8 mouse cellular contexts compared by ENCODE assay signal in genomic region chr3:87525837-87526570, GRCm38 (mm10). TPM values are rescaled to one million over a fixed set of nuclear protein-coding genes. Genes with fewer than 3 reads are reported as not detected.
DNase-seq lines count a peak whose midpoint lies in the region; ATAC-seq and TF ChIP-seq lines count a peak whose summit lies in the region.

No protein-coding gene starts in this region.

- H3K4me1 ChIP-seq in brown adipose tissue, adult 24 weeks (ENCODE audit: control insufficient read depth, insufficient read depth, insufficient read length, low read length), result peaks cover 3% of the 10 kb centered on the region; the same call in 1 of the 2 replicates
- no peaks in the 10 kb centered on the region for H3K4me1 ChIP-seq in hindbrain, embryonic 11.5 days (replicated peaks; ENCODE audit: control insufficient read depth, insufficient read depth, low read length)

- H3K36me3 ChIP-seq in hindbrain, embryonic 11.5 days (ENCODE audit: control insufficient read depth, insufficient read depth, low read length), result no peaks in the 10 kb centered on the region
- peaks cover 6% of the 10 kb centered on the region for H3K36me3 ChIP-seq in myocyte (ENCODE audit: control insufficient read depth, insufficient read depth)

- 10% methylated on average over 27 of the region's 27 CpGs for WGBS in hindbrain, embryonic 11.5 days

- no peak for TF ChIP-seq CTCF in left cerebral cortex, adult 2 months (IDR thresholded peaks at IDR 0.05)

- peak; percentile 57 for ATAC-seq in hindbrain, embryonic 11.5 days (ENCODE audit: low FRiP score)

- H3K4me3 ChIP-seq in left cerebral cortex, adult 2 months, result peak overlapping the region; percentile 78
- peak overlapping the region; percentile 93 for H3K4me3 ChIP-seq in brown adipose tissue, adult 24 weeks (ENCODE audit: insufficient read depth, low read depth, low read length)
- H3K4me3 ChIP-seq in hindbrain, embryonic 11.5 days (ENCODE audit: low read depth, low read length), result peak overlapping the region; percentile 86
- peak overlapping the region; percentile 65 for H3K4me3 ChIP-seq in myocyte

- intact Hi-C loops in left cerebral cortex, adult 2 months (cut with DNase I), result loop anchor here (2.0 to 5.0 kb wide), 3 partner anchors 21 to 91 kb away; partner anchors contain the start of gene Arhgef11
- intact Hi-C loops in left cerebral cortex, postnatal 14 days (cut with DNase I), result no loop called here
- intact Hi-C loops in gastrocnemius, postnatal 36 days (cut with DNase I), result no loop called here

- H3ac ChIP-seq in myocyte (ENCODE audit: control insufficient read depth, insufficient read length), result peak overlapping the region; percentile 72

- H3K27me3 ChIP-seq in hindbrain, embryonic 11.5 days (ENCODE audit: control insufficient read depth, insufficient read depth, low read length), result no peaks in the 10 kb centered on the region
- peaks cover 5% of the 10 kb centered on the region for H3K27me3 ChIP-seq in myocyte (ENCODE audit: control insufficient read depth, insufficient read depth, insufficient read length)

- peak overlapping the region; percentile 88 for H3K4me2 ChIP-seq in hindbrain, embryonic 11.5 days (replicated peaks; ENCODE audit: low read depth, low read length)
- H3K4me2 ChIP-seq in myocyte (ENCODE audit: low read depth), result peak overlapping the region; percentile 83

- H3K9me3 ChIP-seq in hindbrain, embryonic 11.5 days (ENCODE audit: control insufficient read depth, low read length), result no peaks in the 10 kb centered on the region

- peaks cover 15% of the 10 kb centered on the region for H3K79me2 ChIP-seq in myocyte (ENCODE audit: control insufficient read depth, insufficient read depth)

- TF ChIP-seq POLR2A in myocyte (IDR thresholded peaks at IDR 0.05; ENCODE audit: insufficient read length, low read depth), result no peak

- H3K9ac ChIP-seq in hindbrain, embryonic 11.5 days (ENCODE audit: low read depth, low read length), result peak overlapping the region; percentile 80

- H3K27ac ChIP-seq in left cerebral cortex, adult 2 months, result peak overlapping the region; percentile 97
- peak overlapping the region; percentile 91 for H3K27ac ChIP-seq in brown adipose tissue, adult 24 weeks (replicated peaks; ENCODE audit: low read depth, low read length)
- peak overlapping the region; percentile 55; the same call in 1 of the 2 replicates for H3K27ac ChIP-seq in hindbrain, embryonic 11.5 days (ENCODE audit: low read depth, low read length)

- no peak for DNase-seq in left cerebral cortex, adult 2 months (ENCODE audit: extremely low spot score in 1 of 2, low spot score in 2 of 2)
- DNase-seq in left cerebral cortex, postnatal 14 days (ENCODE audit: low spot score in 2 of 2), result no peak
- DNase-seq in hindbrain, embryonic 11.5 days (ENCODE audit: low spot score), result no peak
- peak; percentile 25 for DNase-seq in liver
- DNase-seq in gastrocnemius, postnatal 36 days, result no peak
- no peak for DNase-seq in layer of hippocampus, postnatal 25 days (ENCODE audit: extremely low spot score in 1 of 2, low spot score in 1 of 2)

TF ChIP-seq in myocyte, 11 proteins besides CTCF, POLR2A, EP300 and RAD21:
- TF ChIP-seq MAX (IDR thresholded peaks at IDR 0.05; ENCODE audit: low read depth), result no peak
- TF ChIP-seq TCF12 (IDR thresholded peaks at IDR 0.05; ENCODE audit: insufficient read depth, poor library complexity, severe bottlenecking), result no peak
- no peak for TF ChIP-seq POLR2AphosphoS2 (IDR thresholded peaks at IDR 0.05; ENCODE audit: insufficient read length, low read depth)
- no peak for TF ChIP-seq MYOG (IDR thresholded peaks at IDR 0.05; ENCODE audit: control insufficient read depth in 1 of 3, insufficient read depth in 1 of 3, insufficient read length in 2 of 3, low read depth in 2 of 3)
- no peak for TF ChIP-seq USF1 (IDR thresholded peaks at IDR 0.05; ENCODE audit: low read depth)
- no peak for TF ChIP-seq MYOD1 (IDR thresholded peaks at IDR 0.05; ENCODE audit: control insufficient read depth in 1 of 3, insufficient read length in 2 of 3, low read depth in 2 of 3)
- TF ChIP-seq TCF3 (IDR thresholded peaks at IDR 0.05; ENCODE audit: insufficient read length, low read depth), result no peak
- TF ChIP-seq CEBPB (IDR thresholded peaks at IDR 0.05; ENCODE audit: insufficient read depth, poor library complexity, severe bottlenecking), result no peak
- TF ChIP-seq E2F4 (IDR thresholded peaks at IDR 0.05; ENCODE audit: insufficient read depth), result no peak
- TF ChIP-seq REST (IDR thresholded peaks at IDR 0.05; ENCODE audit: insufficient read depth, insufficient read length), result no peak
- TF ChIP-seq SRF (IDR thresholded peaks at IDR 0.05; ENCODE audit: control insufficient read depth, insufficient read length, low read depth), result no peak

RNA-seq across cellular contexts. Expression of gene Etv3, which starts 0.8 kb away (rescaled TPM):
- 10 to 100 TPM; 27.1 to 28.9 TPM for total RNA-seq in left cerebral cortex, adult 2 months (2021)
- 10 to 100 TPM; 16.8 to 18.7 TPM for total RNA-seq in left cerebral cortex, postnatal 14 days (2021)
- 11.4 and 15.8 TPM in 2 replicates for polyA plus RNA-seq in brown adipose tissue, adult 24 weeks (2012; ENCODE audit: insufficient read depth, insufficient read length, missing spikeins)
- polyA plus RNA-seq in hindbrain, embryonic 11.5 days (2014; fragmentation: Nextera tagmentation; extraction: Ambion mirVana), result 7.9 and 8.4 TPM in 2 replicates
- 4.6 TPM for polyA plus RNA-seq in myocyte (2012; fragmentation: generic; extraction: Trizol)
- total RNA-seq in gastrocnemius, postnatal 36 days (2021), result 1 to 10 TPM; 8.1 to 9.5 TPM
- 10 to 100 TPM; 20.2 to 21.6 TPM for total RNA-seq in layer of hippocampus, postnatal 25 days (2021)
